Mouse (Mus musculus): ENCODE data around the gene Sptbn4.

Sptbn4 gene

GRCm38 (mm10) chr7:27339114-27339513, 108.4 kb downstream of the Sptbn4 start:
- no peak for DNase-seq

GRCm38 (mm10) chr7:27337175-27337853, 110.2 kb downstream of the Sptbn4 start, which contains the start of gene Ltbp4:
TSS of gene Ltbp4 (minus strand) at chr7:27337692.
- peak; percentile 67 for DNase-seq

- peak; percentile 94 for DNase-seq
These were observed 111.3 kb downstream of the Sptbn4 start for GRCm38 (mm10) chr7:27335928-27336823.

GRCm38 (mm10) chr7:27335011-27335720, 112.3 kb downstream of the Sptbn4 start:
- DNase-seq = no peak

GRCm38 (mm10) chr7:27334405-27334911, 113.0 kb downstream of the Sptbn4 start:
- DNase-seq = no peak

GRCm38 (mm10) chr7:27333316-27333941, 114.1 kb downstream of the Sptbn4 start:
- DNase-seq = no peak

- DNase-seq = peak; percentile 96
These were observed 114.9 kb downstream of the Sptbn4 start for GRCm38 (mm10) chr7:27332353-27333199.

- DNase-seq = no peak
These were observed 115.6 kb downstream of the Sptbn4 start for GRCm38 (mm10) chr7:27331854-27332253.

- peak; percentile 74 for DNase-seq
These were observed 116.0 kb downstream of the Sptbn4 start for GRCm38 (mm10) chr7:27331541-27331851.

GRCm38 (mm10) chr7:27330709-27331540, 116.6 kb downstream of the Sptbn4 start:
- peak; percentile 98 for DNase-seq

- DNase-seq = no peak
These were observed 117.5 kb downstream of the Sptbn4 start for GRCm38 (mm10) chr7:27329981-27330380.

GRCm38 (mm10) chr7:27329326-27329947, 118.0 kb downstream of the Sptbn4 start:
- DNase-seq = peak; percentile 95

GRCm38 (mm10) chr7:27328648-27329047, 118.8 kb downstream of the Sptbn4 start:
- DNase-seq = peak; percentile 67

- DNase-seq = no peak
These were observed 119.3 kb downstream of the Sptbn4 start for GRCm38 (mm10) chr7:27328161-27328560.

- DNase-seq = no peak
These were observed 120.0 kb downstream of the Sptbn4 start for GRCm38 (mm10) chr7:27327500-27327899.

GRCm38 (mm10) chr7:27326101-27326880, 121.2 kb downstream of the Sptbn4 start:
- DNase-seq = peak; percentile 72

GRCm38 (mm10) chr7:27325697-27326096, 121.8 kb downstream of the Sptbn4 start:
- peak; percentile 92 for DNase-seq

GRCm38 (mm10) chr7:27324928-27325327, 122.6 kb downstream of the Sptbn4 start:
- DNase-seq = no peak

GRCm38 (mm10) chr7:27324161-27324560, 123.3 kb downstream of the Sptbn4 start:
- DNase-seq = no peak

Data from lung, postnatal 36 days (tissue).